Mouse (Mus musculus) right cerebral cortex, postnatal 4 days (tissue): ENCODE measurements at regions not wholly inside any gene's neighbourhood (a gene's known extent, or its start where the extent isn't known, plus 50 kb on each side); places are given as distances from the start of the nearest gene placed in this dataset.
A peak's percentile ranks its signal among the peaks of the same experiment; 100 is the strongest.

Experiments
- DNase-seq: peaks from one replicate; pipeline ENCODE4 v3.0.0-alpha.2; 2022

- peak; percentile 34 for DNase-seq
Measured at GRCm38 (mm10) chrX:143996716-143997115, 63.6 kb upstream of the Dcx start.
